Mouse (Mus musculus): ENCODE measurements around the gene Hbq1a. TPM values are rescaled to one million over a fixed set of nuclear protein-coding genes. Genes with fewer than 3 reads are reported as not detected.

Gene Hbq1a
- total RNA-seq, 2 experiments from 2014 or later: 1.4 TPM; not detected in 1

GRCm38 (mm10) chr11:32331075-32331474 lies 31.2 kb downstream of the Hbq1a start:
- no peak for DNase-seq

- no peak for DNase-seq
Observed at GRCm38 (mm10) chr11:32331861-32332260, 32.0 kb downstream of the Hbq1a start.

- DNase-seq: no peak
Observed at GRCm38 (mm10) chr11:32333235-32333634, 33.4 kb downstream of the Hbq1a start.

GRCm38 (mm10) chr11:32336435-32336907 lies 36.6 kb downstream of the Hbq1a start:
- no peak for DNase-seq

GRCm38 (mm10) chr11:32339131-32339531 lies 39.3 kb downstream of the Hbq1a start:
- DNase-seq: no peak

GRCm38 (mm10) chr11:32340476-32341473 lies 40.9 kb downstream of the Hbq1a start:
- DNase-seq: no peak

GRCm38 (mm10) chr11:32342770-32343191 lies 42.9 kb downstream of the Hbq1a start:
- DNase-seq: no peak

- no peak for DNase-seq
Observed at GRCm38 (mm10) chr11:32343350-32343749, 43.5 kb downstream of the Hbq1a start.

- no peak for DNase-seq
Observed at GRCm38 (mm10) chr11:32345504-32346297, 45.8 kb downstream of the Hbq1a start.

- no peak for DNase-seq
Observed at GRCm38 (mm10) chr11:32347264-32347606, 47.4 kb downstream of the Hbq1a start.

GRCm38 (mm10) chr11:32347607-32348432 lies 48.0 kb downstream of the Hbq1a start, which contains the start of gene Sh3pxd2b:
TSS of gene Sh3pxd2b (plus strand) at chr11:32347820.
- DNase-seq: no peak

GRCm38 (mm10) chr11:32348433-32349283 lies 48.8 kb downstream of the Hbq1a start:
- DNase-seq: no peak

- no peak for DNase-seq
Observed at GRCm38 (mm10) chr11:32349284-32349953, 49.5 kb downstream of the Hbq1a start.

Other genes with a start within 250 kb of the Hbq1a start
- not detected for gene Il9r, start 99.8 kb upstream of the Hbq1a start, total RNA-seq (2021)
- 10 to 100 TPM; 18.0 to 19.0 TPM for gene Snrnp25, start 94.7 kb upstream of the Hbq1a start, total RNA-seq (2021)
- gene Rhbdf1, start 77.8 kb upstream of the Hbq1a start, total RNA-seq (2021): 10 to 100 TPM; 13.4 to 16.5 TPM
- 10 to 100 TPM; 16.8 to 17.0 TPM for gene Mpg, start 73.6 kb upstream of the Hbq1a start, total RNA-seq (2021)
- gene Nprl3, start 32.4 kb upstream of the Hbq1a start, total RNA-seq (2021): 10 to 100 TPM; 47.3 to 61.2 TPM
- not detected for gene Hba-x, start 23.7 kb upstream of the Hbq1a start, total RNA-seq (2021)
- gene Hba-a1, start 16.6 kb upstream of the Hbq1a start, total RNA-seq (2021): 100 to 1,000 TPM; 243 to 385 TPM
- 1 to 10 TPM in 1 of 2 experiments, not detected in 1; 2.3 TPM for gene Hbq1b, start 13.1 kb upstream of the Hbq1a start, total RNA-seq (2021)
- gene Hba-a2, start 3.6 kb upstream of the Hbq1a start, total RNA-seq (2021): 100 to 1,000 TPM; 192 to 362 TPM
- gene Sh3pxd2b, start 47.8 kb downstream of the Hbq1a start, total RNA-seq (2021): 10 to 100 TPM; 10.5 to 12.6 TPM
- 10 to 100 TPM; 34.7 to 34.9 TPM for gene Ubtd2, start 155.3 kb downstream of the Hbq1a start, total RNA-seq (2021)
- 1 to 10 TPM; 2.2 to 2.5 TPM for gene Efcab9, start 232.0 kb downstream of the Hbq1a start, total RNA-seq (2021)
- gene Stk10, start 233.2 kb downstream of the Hbq1a start, total RNA-seq (2021): 1 to 10 TPM; 8.3 to 8.7 TPM